Mouse (Mus musculus) bone marrow, adult 2 months (tissue): ENCODE measurements at regions not wholly inside any gene's neighbourhood (a gene's known extent, or its start where the extent isn't known, plus 50 kb on each side); places are given as distances from the start of the nearest gene placed in this dataset.

Experiments used
- H3K27ac ChIP-seq: fragments of 200-500 bp; 2 replicates; pipeline ENCODE4 v1.5.1; 2012; ENCODE audit warnings: low read depth, mild to moderate bottlenecking, control low read depth, inconsistent platforms, low read length; ENCODE audit not compliant: control insufficient read depth, poor library complexity, insufficient read depth
- H3K4me1 ChIP-seq: fragments of 200-500 bp; 2 replicates; pipeline ENCODE4 v1.6.1; 2011; ENCODE audit warnings: low read length; ENCODE audit not compliant: control insufficient read depth, insufficient read depth
- H3K4me3 ChIP-seq: fragments of 200-500 bp; replicated peaks from 2 replicates; pipeline ENCODE3; 2011; ENCODE audit warnings: mild to moderate bottlenecking, low read depth, low read length, control low read depth; ENCODE audit not compliant: control insufficient read depth
- CTCF ChIP-seq: fragments of 200-500 bp; IDR thresholded peaks from 2 replicates; pipeline ENCODE4 v1.5.1; 2011; ENCODE audit warnings: low read length, control low read depth; ENCODE audit not compliant: control insufficient read depth, insufficient read depth
- POLR2A ChIP-seq: fragments of 200-500 bp; IDR thresholded peaks from 2 replicates; pipeline ENCODE4 v1.6.1; 2011; ENCODE audit warnings: low read depth, mild to moderate bottlenecking, control low read depth, low read length, borderline replicate concordance; ENCODE audit not compliant: control insufficient read depth
- WGBS: fragments of 180-500 bp; shearing (Covaris S2); methylation state at CpG from one replicate; pipeline ENCODE4 v1.1.7; 2018; 5-methylcytosine and 5-hydroxymethylcytosine counted together

DNA sequence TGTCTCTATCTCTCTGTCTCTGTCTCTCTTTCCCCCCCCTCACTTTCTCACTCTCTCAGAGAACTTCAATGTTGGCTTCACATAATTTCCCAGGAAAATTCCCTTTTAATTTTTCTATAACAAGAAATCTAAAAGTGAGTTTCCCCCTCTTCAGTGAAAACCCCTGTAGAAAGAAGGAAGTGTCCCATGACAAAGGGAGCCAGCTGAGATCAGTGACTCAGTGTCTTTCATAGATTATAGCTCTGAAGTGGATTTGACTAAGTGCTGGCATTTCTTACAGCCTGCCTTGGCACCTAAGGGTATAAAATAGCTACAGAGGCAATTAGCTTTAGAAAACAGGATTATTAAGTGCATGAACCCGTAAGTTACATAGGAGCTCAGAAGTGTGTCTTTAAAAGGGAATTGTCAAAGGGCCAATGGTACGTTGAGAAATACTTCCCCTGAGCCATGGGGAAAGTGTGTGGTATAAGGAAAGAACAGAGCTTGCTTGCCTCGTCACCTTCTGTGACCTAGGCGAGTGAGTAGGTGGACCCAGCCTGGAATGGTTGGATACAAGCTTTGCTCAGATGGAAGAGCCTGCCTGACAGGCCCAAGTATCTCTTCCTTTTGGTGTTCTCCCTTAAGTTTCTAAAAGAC lies 137.3 kb upstream of the Prdm1 start:
- Histone ChIP-seq H3K4me1 (peaks cover 1% of the 10 kb centered on the region), H3K27ac (no peak overlapping the region), H3K4me3 (no peak overlapping the region)
- TF ChIP-seq CTCF: no peak
- TF ChIP-seq POLR2A: no peak
- WGBS: 36% methylated on average over 4 of the region's 4 CpGs

DNA sequence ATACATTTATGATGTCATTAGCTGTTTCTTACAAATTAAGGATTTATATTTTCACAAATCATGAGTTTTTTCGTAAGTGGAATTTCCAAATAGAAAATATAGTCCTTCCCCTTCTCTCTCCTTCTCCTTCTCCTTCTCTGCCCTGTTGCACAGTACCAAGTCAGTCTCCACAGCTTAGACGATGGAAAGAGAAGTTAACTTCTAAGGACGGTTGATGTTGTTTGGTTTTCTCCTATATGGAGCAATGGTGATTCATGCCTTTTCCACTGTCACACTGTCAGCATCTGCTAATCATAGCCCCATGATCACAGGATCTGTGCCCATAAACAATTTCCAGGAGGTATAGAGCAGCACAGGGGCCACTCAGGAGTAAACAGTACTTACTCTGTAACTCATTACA lies 131.2 kb upstream of the Prdm1 start:
- TF ChIP-seq CTCF (no peak), POLR2A (no peak)
- WGBS: 54% methylated on average over 3 of the region's 3 CpGs
- Histone ChIP-seq H3K27ac (no peak overlapping the region), H3K4me3 (no peak overlapping the region), H3K4me1 (no peaks in the 10 kb centered on the region)

DNA sequence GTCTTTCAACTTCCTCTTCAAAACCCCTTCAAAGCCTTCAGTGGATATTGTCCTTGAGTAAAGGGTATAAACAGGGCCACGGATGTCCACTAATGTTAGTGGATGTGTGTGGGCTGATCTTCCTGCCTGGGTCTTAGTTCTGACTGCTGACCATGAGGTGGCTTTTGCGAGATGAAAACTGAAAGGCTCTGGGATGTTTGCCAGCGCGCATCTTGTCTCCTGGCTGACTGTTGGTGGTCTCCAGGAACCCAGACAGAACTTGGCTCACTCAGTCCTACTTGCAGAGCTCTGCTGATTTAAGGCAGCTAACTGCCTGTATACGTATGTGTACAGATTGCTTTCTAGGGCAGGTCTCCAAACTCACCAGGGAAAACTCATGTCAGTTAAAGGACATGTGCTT lies 125.5 kb upstream of the Prdm1 start:
- 72% methylated on average over 5 of the region's 5 CpGs for WGBS
- Histone ChIP-seq H3K4me1 (no peaks in the 10 kb centered on the region), H3K27ac (no peak overlapping the region), H3K4me3 (no peak overlapping the region)
- TF ChIP-seq CTCF (no peak), POLR2A (no peak)

DNA sequence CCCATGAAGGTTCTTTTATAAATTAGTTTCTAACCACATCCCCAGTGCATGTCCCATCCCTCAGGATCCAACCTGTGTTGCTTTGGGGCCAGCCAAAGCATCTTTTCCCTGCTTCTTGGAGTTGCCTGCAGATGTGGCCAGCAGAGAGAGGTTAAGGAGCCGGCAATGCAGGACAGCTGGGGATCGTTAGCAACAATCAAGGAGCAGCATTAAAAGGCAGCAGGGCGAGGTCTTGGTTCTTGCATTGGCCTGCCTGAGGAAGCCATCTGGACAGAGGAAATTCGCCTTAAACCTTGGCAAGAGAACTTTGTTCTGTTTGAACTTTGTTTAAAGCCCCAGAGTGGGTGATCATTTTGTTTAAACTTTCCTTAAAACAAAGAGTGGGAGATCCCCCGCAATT lies 118.7 kb upstream of the Prdm1 start:
- TF ChIP-seq POLR2A (no peak), CTCF (no peak)
- no peak overlapping the region for H3K27ac ChIP-seq
- H3K4me1 ChIP-seq: no peaks in the 10 kb centered on the region
- WGBS: 82% methylated on average over 5 of the region's 5 CpGs
- H3K4me3 ChIP-seq: no peak overlapping the region

DNA sequence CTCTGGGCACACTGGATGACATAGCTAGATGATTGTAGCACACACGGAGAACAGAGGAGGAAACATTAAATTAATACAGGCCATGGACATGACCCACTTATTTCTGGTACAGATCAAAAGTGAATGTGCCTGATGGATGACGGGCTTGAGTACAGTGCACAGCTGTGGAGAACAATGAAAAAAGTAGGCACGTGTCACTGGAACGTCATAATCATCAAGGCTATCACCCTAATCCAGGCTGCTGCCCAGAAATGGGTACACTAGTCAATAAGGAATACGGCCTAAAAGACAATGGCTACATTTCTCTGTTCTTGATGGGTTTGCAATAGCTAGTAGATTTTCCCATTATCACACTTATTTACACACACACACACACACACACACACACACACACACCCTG lies 118.3 kb upstream of the Prdm1 start:
- WGBS: 88% methylated on average over 5 of the region's 5 CpGs
- no peak for TF ChIP-seq POLR2A
- TF ChIP-seq CTCF: no peak
- H3K27ac ChIP-seq: no peak overlapping the region
- peaks cover under 1% of the 10 kb centered on the region; the same call in 1 of the 2 replicates for H3K4me1 ChIP-seq
- H3K4me3 ChIP-seq: no peak overlapping the region

DNA sequence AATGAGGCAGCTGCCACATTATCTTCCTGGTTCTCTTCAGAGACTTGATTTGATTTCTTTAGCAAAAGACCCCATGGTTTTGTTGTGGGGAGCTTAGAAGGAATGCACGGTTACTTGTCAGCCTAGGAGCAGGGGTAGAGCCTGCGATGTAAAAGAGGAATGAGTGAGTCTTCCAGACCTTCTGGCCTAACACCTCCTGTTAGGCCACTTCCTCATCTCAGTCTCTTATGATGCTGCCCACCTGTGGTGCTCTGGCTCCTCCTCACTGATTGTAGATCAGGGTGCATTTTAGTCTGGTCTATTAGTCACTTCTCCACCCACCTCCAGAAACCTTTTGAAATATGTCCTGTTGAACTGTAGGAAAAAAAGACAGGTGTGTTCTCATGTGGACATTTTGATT lies 113.3 kb upstream of the Prdm1 start:
- WGBS: 58% methylated on average over 2 of the region's 2 CpGs
- Histone ChIP-seq H3K27ac (no peak overlapping the region), H3K4me1 (peaks cover 3% of the 10 kb centered on the region), H3K4me3 (no peak overlapping the region)
- TF ChIP-seq POLR2A (no peak), CTCF (no peak)

DNA sequence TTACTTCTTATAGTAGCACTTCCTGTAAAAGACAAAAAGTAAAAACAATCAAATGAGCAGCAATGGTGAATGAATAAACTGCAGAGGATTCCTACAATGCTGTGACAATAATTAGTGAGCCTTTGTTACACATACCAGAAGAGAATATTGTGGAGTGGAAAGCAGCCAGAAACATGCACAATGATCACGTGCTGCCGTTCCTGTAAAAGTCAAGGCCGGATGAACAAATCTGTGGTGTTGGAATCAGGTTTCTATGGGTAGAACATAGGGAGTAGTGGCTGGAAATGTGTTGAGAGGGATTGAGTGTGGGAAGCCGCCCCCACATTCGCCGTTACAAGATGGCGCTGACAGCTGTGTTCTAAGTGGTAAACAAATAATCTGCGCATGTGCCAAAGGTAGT lies 112.3 kb upstream of the Prdm1 start:
- no peak overlapping the region for H3K4me3 ChIP-seq
- H3K27ac ChIP-seq: no peak overlapping the region
- WGBS: 92% methylated on average over 8 of the region's 8 CpGs
- no peak for TF ChIP-seq POLR2A
- TF ChIP-seq CTCF: no peak
- H3K4me1 ChIP-seq: peaks cover 4% of the 10 kb centered on the region

DNA sequence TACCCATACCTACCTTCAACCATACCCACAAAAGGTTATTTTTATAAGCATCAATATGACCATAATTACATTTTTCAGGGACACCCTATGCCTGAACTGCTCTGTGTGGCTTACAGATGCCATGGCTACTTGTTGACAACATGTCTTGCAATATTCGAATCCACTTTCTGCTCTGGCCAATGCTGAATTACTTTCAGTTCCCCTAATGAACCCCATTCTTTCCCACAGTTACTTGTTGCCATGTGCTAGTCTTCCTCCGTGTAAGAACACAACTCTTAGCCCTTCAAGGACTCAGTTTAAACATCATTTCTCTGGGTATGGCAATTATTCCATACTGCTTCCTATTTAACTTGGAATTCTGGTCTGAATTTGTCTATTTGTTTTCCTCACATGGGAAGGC lies 110.4 kb upstream of the Prdm1 start:
- Histone ChIP-seq H3K4me3 (no peak overlapping the region), H3K4me1 (peaks cover 10% of the 10 kb centered on the region), H3K27ac (no peak overlapping the region)
- TF ChIP-seq POLR2A (no peak), CTCF (no peak)
- whole genome bisulfite sequencing: 13% methylated on average over 2 of the region's 2 CpGs

DNA sequence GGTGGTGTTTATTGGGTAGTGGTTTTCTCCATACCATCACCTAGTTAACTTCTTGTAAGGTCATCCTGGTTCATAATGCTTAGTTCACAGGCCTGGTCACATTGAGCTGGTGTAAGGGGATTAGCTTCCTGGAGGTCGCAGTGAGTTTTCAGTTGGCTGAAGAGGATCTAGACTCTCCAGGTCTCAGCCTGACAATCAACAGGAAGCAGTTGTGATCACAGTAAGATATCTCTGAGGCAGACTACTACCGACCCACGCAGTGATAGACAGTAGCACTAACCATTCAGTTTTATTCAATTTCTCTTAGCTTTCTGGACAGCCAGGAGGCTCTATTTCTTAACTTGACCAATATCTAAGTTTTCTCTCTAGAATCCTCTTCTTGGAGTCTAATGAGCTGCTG lies 108.5 kb upstream of the Prdm1 start:
- peak overlapping the region; percentile 50; the same call in 1 of the 2 replicates for H3K27ac ChIP-seq
- TF ChIP-seq CTCF: no peak
- no peak for TF ChIP-seq POLR2A
- H3K4me1 ChIP-seq: peaks cover 10% of the 10 kb centered on the region
- H3K4me3 ChIP-seq: no peak overlapping the region
- 8% methylated on average over 3 of the region's 3 CpGs for WGBS
